Mouse (Mus musculus): ENCODE measurements around the gene Rfc5. TPM values are rescaled to one million over a fixed set of nuclear protein-coding genes. Genes with fewer than 3 reads are reported as not detected.

Rfc5 gene
- total and polyA plus RNA-seq, 3 experiments, result 1.7 to 4.3 (median 3.7) TPM

DNA sequence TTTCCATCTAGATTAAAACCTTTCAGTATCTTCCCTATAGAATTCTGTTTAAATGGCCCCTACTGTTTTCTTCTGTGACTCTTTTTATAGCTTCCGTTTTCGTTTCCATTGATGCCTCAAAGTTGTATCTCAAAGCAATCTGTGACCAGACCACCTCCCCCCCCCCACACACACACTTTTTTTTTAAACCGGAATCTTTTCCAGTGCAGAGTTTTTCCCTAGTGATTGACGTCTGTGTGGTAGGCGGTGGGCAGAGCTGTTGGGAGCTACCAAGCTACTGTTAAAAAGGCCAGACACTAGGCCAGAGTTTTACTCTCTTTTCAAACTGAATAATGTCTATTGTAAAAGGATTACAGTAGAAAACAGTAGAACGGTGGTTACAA is 30.6 kb downstream of the Rfc5 start:
- TF ChIP-seq CTCF (IDR thresholded peaks at IDR 0.05) (no peak), POLR2A (IDR thresholded peaks at IDR 0.05; ENCODE audit: insufficient read depth, low read depth, low read length) (no peak), EP300 (IDR thresholded peaks at IDR 0.05; ENCODE audit: insufficient read depth, low read depth, low read length) (no peak)
- peaks cover 27% of the 10 kb centered on the region for H3K4me1 ChIP-seq (ENCODE audit: control insufficient read depth, insufficient read depth, low read length)
- no peak for DNase-seq
- peak overlapping the region; percentile 72 for H3K4me3 ChIP-seq
- peaks cover 1% of the 10 kb centered on the region for H3K79me2 ChIP-seq (replicated peaks; ENCODE audit: control insufficient read depth, insufficient read depth, low read length)
- intact Hi-C loops (cut with DNase I), result no loop called here
- H3K9ac ChIP-seq (ENCODE audit: low read depth, low read length), result peak overlapping the region; percentile 99
- H3K36me3 ChIP-seq (ENCODE audit: control insufficient read depth, insufficient read depth, low read length), result peaks cover 17% of the 10 kb centered on the region
- peak overlapping the region; percentile 98 for H3K27ac ChIP-seq
- WGBS, result 6% methylated on average over 6 of the region's 6 CpGs
- H3K27me3 ChIP-seq (ENCODE audit: control insufficient read depth, insufficient read depth, low read length), result no peaks in the 10 kb centered on the region

DNA sequence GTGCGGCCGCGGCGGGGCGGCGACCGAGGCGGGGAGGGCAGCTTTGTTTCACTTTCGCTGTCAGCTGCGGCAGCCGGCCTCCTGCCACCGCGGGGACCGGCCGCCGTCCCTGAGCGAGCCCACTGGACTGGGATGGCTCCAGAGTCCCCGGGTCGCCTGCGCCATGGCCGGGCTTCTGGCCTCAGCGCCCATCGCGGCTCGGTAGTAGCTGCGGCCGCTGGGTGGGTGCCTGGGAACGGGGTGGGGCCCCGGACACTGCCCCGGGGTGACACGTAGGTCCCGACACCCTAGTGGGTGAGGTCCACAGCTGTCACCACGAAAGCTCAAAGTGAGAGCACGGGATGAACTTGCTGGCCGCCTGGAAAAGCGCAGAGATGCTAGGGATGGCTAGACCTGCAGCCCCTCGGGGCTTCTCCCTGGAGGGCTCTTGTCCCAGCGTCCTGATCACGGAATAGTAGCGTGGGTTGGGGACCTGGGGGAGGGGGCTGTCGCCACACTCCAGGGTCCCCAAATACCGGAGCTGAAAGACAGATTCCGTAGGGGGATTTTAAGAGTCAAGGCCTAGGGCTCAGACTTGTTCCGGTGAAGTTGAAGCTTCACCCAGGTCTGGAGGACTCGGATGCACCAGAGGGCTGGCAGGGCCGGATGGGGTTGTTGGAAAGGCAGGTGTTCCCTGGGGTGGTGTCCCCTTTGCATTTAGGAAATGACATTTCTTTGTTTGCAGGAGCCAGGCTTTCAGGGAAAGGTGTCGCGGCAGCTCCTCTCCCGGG is 31.2 kb downstream of the Rfc5 start:
- peak overlapping the region; percentile 99 for H3K9ac ChIP-seq (ENCODE audit: low read depth, low read length)
- H3K36me3 ChIP-seq (ENCODE audit: control insufficient read depth, insufficient read depth, low read length), result peaks cover 14% of the 10 kb centered on the region
- peak in 1 of 2 experiments; percentile 80 for DNase-seq
- H3K4me3 ChIP-seq, result peak overlapping the region; percentile 72
- WGBS, result under 1% methylated on average over 49 of the region's 49 CpGs
- H3K27me3 ChIP-seq (ENCODE audit: control insufficient read depth, insufficient read depth, low read length), result no peaks in the 10 kb centered on the region
- H3K79me2 ChIP-seq (replicated peaks; ENCODE audit: control insufficient read depth, insufficient read depth, low read length), result peaks cover 1% of the 10 kb centered on the region; the same call in 1 of the 2 replicates
- H3K27ac ChIP-seq, result peak overlapping the region; percentile 98
- intact Hi-C loops (cut with DNase I), result loop anchor here (2.0 kb wide), 2 partner anchors 31 to 39 kb away; partner anchors contain the start of genes Rfc5 and Vsig10
- peaks cover 21% of the 10 kb centered on the region for H3K4me1 ChIP-seq (ENCODE audit: control insufficient read depth, insufficient read depth, low read length)
- TF ChIP-seq CTCF (IDR thresholded peaks at IDR 0.05) (no peak), EP300 (IDR thresholded peaks at IDR 0.05; ENCODE audit: insufficient read depth, low read depth, low read length) (no peak), POLR2A (IDR thresholded peaks at IDR 0.05; ENCODE audit: insufficient read depth, low read depth, low read length) (no peak)

DNA sequence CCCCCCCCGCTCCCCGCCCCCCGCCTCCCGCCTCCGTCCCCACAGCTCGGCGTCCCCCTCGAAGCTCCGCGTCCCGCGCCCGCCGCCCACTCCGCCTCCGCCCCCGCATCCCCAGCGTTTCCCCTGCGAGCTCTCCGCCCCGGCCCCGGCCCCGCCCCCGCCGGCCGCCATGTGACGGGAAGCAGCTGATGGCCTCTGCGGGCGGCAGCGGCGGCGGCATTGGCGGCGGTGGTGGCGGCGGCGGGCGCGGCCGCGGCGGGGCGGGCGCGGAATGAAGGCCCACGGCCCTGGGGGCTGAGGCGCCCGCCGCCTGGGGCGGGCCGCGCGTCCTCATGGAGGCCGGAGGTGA is 31.7 kb downstream of the Rfc5 start, which contains the start of gene Wsb2:
Wsb2 (plus strand) TSS at position 176 of the 349 bp plus-strand sequence.
- H3K79me2 ChIP-seq (replicated peaks; ENCODE audit: control insufficient read depth, insufficient read depth, low read length), result peaks cover 1% of the 10 kb centered on the region; the same call in 1 of the 2 replicates
- H3K27ac ChIP-seq, result peak within 1 kb of the TSS; percentile 98
- H3K36me3 ChIP-seq (ENCODE audit: control insufficient read depth, insufficient read depth, low read length), result peaks cover 14% of the 10 kb centered on the region
- H3K4me1 ChIP-seq (ENCODE audit: control insufficient read depth, insufficient read depth, low read length), result peaks cover 19% of the 10 kb centered on the region
- under 1% methylated on average over 26 of the region's 54 CpGs for WGBS
- H3K27me3 ChIP-seq (ENCODE audit: control insufficient read depth, insufficient read depth, low read length), result no peaks in the 10 kb centered on the region
- H3K4me3 ChIP-seq, result peak within 1 kb of the TSS; percentile 72
- TF ChIP-seq CTCF (IDR thresholded peaks at IDR 0.05) (no peak), EP300 (IDR thresholded peaks at IDR 0.05; ENCODE audit: insufficient read depth, low read depth, low read length) (no peak), POLR2A (IDR thresholded peaks at IDR 0.05; ENCODE audit: insufficient read depth, low read depth, low read length) (no peak)
- peak; percentile 90 to 91 for DNase-seq
- intact Hi-C loops (cut with DNase I), result loop anchor here (2.0 kb wide), 2 partner anchors 32 to 38 kb away; partner anchors contain the start of genes Rfc5 and Vsig10
- peak within 1 kb of the TSS; percentile 99 for H3K9ac ChIP-seq (ENCODE audit: low read depth, low read length)

DNA sequence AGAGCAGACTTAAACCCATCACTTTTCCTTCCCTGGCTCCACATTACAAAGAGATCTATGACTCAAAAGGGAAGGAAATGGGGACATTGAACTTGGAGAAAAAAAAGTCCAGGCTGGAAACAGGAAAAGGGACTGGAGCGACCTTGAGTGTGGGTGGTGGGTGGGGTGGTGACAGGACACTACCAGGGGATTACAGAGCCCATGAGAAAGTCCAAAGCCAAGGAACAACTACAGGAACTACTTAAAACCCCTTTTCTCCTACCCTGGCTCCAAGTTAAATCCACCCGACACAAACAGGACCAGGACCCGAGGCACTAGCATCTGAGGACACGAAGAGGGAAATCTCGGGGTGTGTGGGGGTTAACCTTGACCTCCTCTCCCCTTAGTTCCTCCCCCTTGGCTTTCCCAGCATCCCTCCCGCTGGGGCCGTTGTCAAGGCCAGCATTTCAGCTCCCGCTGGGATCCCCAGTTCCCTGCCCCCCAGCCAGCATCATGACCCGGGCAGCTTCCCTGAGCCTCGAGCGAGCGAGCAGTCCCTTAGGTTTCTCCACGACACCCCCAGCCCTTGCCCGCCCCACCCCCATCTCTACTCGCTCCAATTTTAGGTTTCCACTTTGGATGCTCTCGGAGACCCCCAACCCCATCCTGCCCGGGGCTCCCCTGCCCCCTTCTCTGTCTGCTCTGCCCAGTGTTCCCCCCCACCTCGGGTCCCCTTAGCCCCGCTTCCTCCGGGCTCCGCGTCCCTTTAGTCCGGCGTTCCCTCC is 32.3 kb downstream of the Rfc5 start:
- Histone ChIP-seq H3K4me1 (ENCODE audit: control insufficient read depth, insufficient read depth, low read length) (peaks cover 16% of the 10 kb centered on the region), H3K9ac (ENCODE audit: low read depth, low read length) (peak overlapping the region; percentile 99), H3K27me3 (ENCODE audit: control insufficient read depth, insufficient read depth, low read length) (no peaks in the 10 kb centered on the region), H3K79me2 (replicated peaks; ENCODE audit: control insufficient read depth, insufficient read depth, low read length) (0 out of 2 replicates have a peak, but pooled peaks cover 1% of the 10 kb centered on the region), H3K4me3 (peak overlapping the region; percentile 54), H3K27ac (peak overlapping the region; percentile 84), H3K36me3 (ENCODE audit: control insufficient read depth, insufficient read depth, low read length) (peaks cover 10% of the 10 kb centered on the region)
- DNase-seq, result peak; percentile 75 to 76
- no peak for TF ChIP-seq CTCF (IDR thresholded peaks at IDR 0.05)
- no peak for TF ChIP-seq EP300 (IDR thresholded peaks at IDR 0.05; ENCODE audit: insufficient read depth, low read depth, low read length)
- 0 out of 2 replicates have a peak, but pooled peaks have one; percentile 25 for TF ChIP-seq POLR2A (IDR thresholded peaks at IDR 0.05; ENCODE audit: insufficient read depth, low read depth, low read length)
- intact Hi-C loops (cut with DNase I), result loop anchor here (2.0 kb wide), 2 partner anchors 32 to 38 kb away; partner anchors contain the start of genes Rfc5 and Vsig10
- WGBS, result under 1% methylated on average over 18 of the region's 24 CpGs

DNA sequence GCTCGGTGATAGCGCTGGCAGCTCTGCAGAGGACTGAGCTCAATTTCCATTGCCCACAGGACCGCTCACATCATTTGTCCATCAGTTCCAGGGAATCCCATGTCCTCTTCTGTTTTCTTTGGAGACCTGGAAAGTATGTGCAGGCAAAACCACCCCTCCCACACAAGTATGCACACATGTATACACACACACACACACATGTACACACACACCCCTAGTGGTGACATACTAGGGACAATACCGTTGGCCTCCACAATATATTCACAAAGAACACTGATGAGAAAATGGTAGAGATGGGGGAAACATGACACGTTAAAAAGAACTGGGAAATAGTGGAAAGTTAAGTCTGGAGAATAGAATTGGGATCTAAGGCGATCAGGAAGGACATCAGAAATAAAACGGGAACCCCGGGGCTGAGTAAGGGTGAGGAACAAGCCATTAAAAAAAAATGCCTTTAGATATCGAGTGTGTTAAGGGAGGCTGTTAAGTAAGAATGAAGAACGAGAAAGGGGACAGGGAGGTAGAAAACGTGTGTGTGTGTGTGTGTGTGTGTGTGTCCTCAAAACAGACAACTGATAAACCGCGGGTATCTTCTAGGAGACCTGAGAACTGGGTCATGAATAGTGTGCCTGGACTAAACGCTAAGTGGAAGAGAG is 33.1 kb downstream of the Rfc5 start:
- Histone ChIP-seq H3K4me1 (ENCODE audit: control insufficient read depth, insufficient read depth, low read length) (peaks cover 10% of the 10 kb centered on the region), H3K27me3 (ENCODE audit: control insufficient read depth, insufficient read depth, low read length) (no peaks in the 10 kb centered on the region), H3K79me2 (replicated peaks; ENCODE audit: control insufficient read depth, insufficient read depth, low read length) (no peaks in the 10 kb centered on the region), H3K27ac (peak overlapping the region; percentile 84), H3K4me3 (no peak overlapping the region; the same call in 1 of the 2 replicates), H3K9ac (ENCODE audit: low read depth, low read length) (no peak overlapping the region), H3K36me3 (ENCODE audit: control insufficient read depth, insufficient read depth, low read length) (peaks cover 6% of the 10 kb centered on the region)
- DNase-seq, result no peak
- WGBS, result 25% methylated on average over 14 of the region's 14 CpGs
- TF ChIP-seq CTCF (IDR thresholded peaks at IDR 0.05) (peak; percentile 45), POLR2A (IDR thresholded peaks at IDR 0.05; ENCODE audit: insufficient read depth, low read depth, low read length) (no peak), EP300 (IDR thresholded peaks at IDR 0.05; ENCODE audit: insufficient read depth, low read depth, low read length) (no peak)
- intact Hi-C loops (cut with DNase I), result loop anchor here (2.0 kb wide), 2 partner anchors 33 to 37 kb away; partner anchors contain the start of genes Rfc5 and Vsig10
